Mouse (Mus musculus): ENCODE measurements around the gene Hsdl1. TPM values are rescaled to one million over a fixed set of nuclear protein-coding genes. Genes with fewer than 3 reads are reported as not detected.

Hsdl1 gene
- polyA plus RNA-seq, 1 experiment from 2014 or later: 40.4 TPM

- H3K36me3 ChIP-seq (ENCODE audit: control insufficient read depth, insufficient read depth, low read length): no peaks in the 10 kb centered on the region
- no peak for DNase-seq (ENCODE audit: low spot score)
- no peaks in the 10 kb centered on the region for H3K9me3 ChIP-seq (ENCODE audit: control insufficient read depth, low read length)
- H3K27ac ChIP-seq (ENCODE audit: low read depth, low read length): no peak overlapping the region
- H3K9ac ChIP-seq (ENCODE audit: low read depth, low read length): no peak overlapping the region
- no peak overlapping the region for H3K4me2 ChIP-seq
- WGBS: 66% methylated on average over 14 of the region's 14 CpGs
- no peaks in the 10 kb centered on the region for H3K27me3 ChIP-seq (replicated peaks; ENCODE audit: control insufficient read depth, insufficient read depth, low read length)
- no peak for ATAC-seq (replicated peaks; ENCODE audit: low FRiP score)
- no peak overlapping the region for H3K4me3 ChIP-seq (ENCODE audit: low read depth, low read length)
- H3K4me1 ChIP-seq (replicated peaks; ENCODE audit: control insufficient read depth, insufficient read depth, low read length): peaks cover 7% of the 10 kb centered on the region; the same call in 1 of the 2 replicates
Measured at GRCm38 (mm10) chr8:119590348-119590747, 15.4 kb upstream of the Hsdl1 start.

GRCm38 (mm10) chr8:119588844-119589243, 13.9 kb upstream of the Hsdl1 start:
- peaks cover 7% of the 10 kb centered on the region; the same call in 1 of the 2 replicates for H3K4me1 ChIP-seq (replicated peaks; ENCODE audit: control insufficient read depth, insufficient read depth, low read length)
- 37% methylated on average over 10 of the region's 10 CpGs for WGBS
- no peaks in the 10 kb centered on the region for H3K9me3 ChIP-seq (ENCODE audit: control insufficient read depth, low read length)
- ATAC-seq (replicated peaks; ENCODE audit: low FRiP score) (no peak), DNase-seq (ENCODE audit: low spot score) (no peak)
- H3K27ac ChIP-seq (ENCODE audit: low read depth, low read length): no peak overlapping the region
- H3K4me3 ChIP-seq (ENCODE audit: low read depth, low read length): no peak overlapping the region
- H3K36me3 ChIP-seq (ENCODE audit: control insufficient read depth, insufficient read depth, low read length): no peaks in the 10 kb centered on the region
- no peak overlapping the region for H3K9ac ChIP-seq (ENCODE audit: low read depth, low read length)
- no peak overlapping the region for H3K4me2 ChIP-seq
- H3K27me3 ChIP-seq (replicated peaks; ENCODE audit: control insufficient read depth, insufficient read depth, low read length): no peaks in the 10 kb centered on the region

GRCm38 (mm10) chr8:119588321-119588720, 13.3 kb upstream of the Hsdl1 start:
- Histone ChIP-seq H3K9ac (ENCODE audit: low read depth, low read length) (no peak overlapping the region), H3K4me1 (replicated peaks; ENCODE audit: control insufficient read depth, insufficient read depth, low read length) (peaks cover 7% of the 10 kb centered on the region; the same call in 1 of the 2 replicates), H3K9me3 (ENCODE audit: control insufficient read depth, low read length) (no peaks in the 10 kb centered on the region), H3K27ac (ENCODE audit: low read depth, low read length) (no peak overlapping the region), H3K27me3 (replicated peaks; ENCODE audit: control insufficient read depth, insufficient read depth, low read length) (no peaks in the 10 kb centered on the region), H3K4me2 (no peak overlapping the region), H3K36me3 (ENCODE audit: control insufficient read depth, insufficient read depth, low read length) (no peaks in the 10 kb centered on the region), H3K4me3 (ENCODE audit: low read depth, low read length) (no peak overlapping the region)
- ATAC-seq (replicated peaks; ENCODE audit: low FRiP score) (no peak), DNase-seq (ENCODE audit: low spot score) (no peak)
- WGBS: 73% methylated on average over 4 of the region's 4 CpGs

- Histone ChIP-seq H3K4me1 (replicated peaks; ENCODE audit: control insufficient read depth, insufficient read depth, low read length) (peaks cover 19% of the 10 kb centered on the region), H3K4me2 (peak overlapping the region; percentile 61), H3K9me3 (ENCODE audit: control insufficient read depth, low read length) (no peaks in the 10 kb centered on the region), H3K36me3 (ENCODE audit: control insufficient read depth, insufficient read depth, low read length) (no peaks in the 10 kb centered on the region), H3K27me3 (replicated peaks; ENCODE audit: control insufficient read depth, insufficient read depth, low read length) (no peaks in the 10 kb centered on the region), H3K9ac (ENCODE audit: low read depth, low read length) (0 out of 2 replicates have a peak overlapping the region, but pooled peaks have one; percentile 17), H3K4me3 (ENCODE audit: low read depth, low read length) (peak overlapping the region; percentile 31), H3K27ac (ENCODE audit: low read depth, low read length) (no peak overlapping the region)
- DNase-seq (ENCODE audit: low spot score) (no peak), ATAC-seq (replicated peaks; ENCODE audit: low FRiP score) (0 out of 2 replicates have a peak, but pooled peaks have one; percentile 37)
- WGBS: 26% methylated on average over 24 of the region's 24 CpGs
Measured at GRCm38 (mm10) chr8:119585901-119586300, 10.9 kb upstream of the Hsdl1 start.

GRCm38 (mm10) chr8:119580441-119581161, 5.6 kb upstream of the Hsdl1 start:
- H3K27ac ChIP-seq (ENCODE audit: low read depth, low read length): peak overlapping the region; percentile 68
- no peaks in the 10 kb centered on the region for H3K36me3 ChIP-seq (ENCODE audit: control insufficient read depth, insufficient read depth, low read length)
- peaks cover 30% of the 10 kb centered on the region for H3K4me1 ChIP-seq (replicated peaks; ENCODE audit: control insufficient read depth, insufficient read depth, low read length)
- H3K9me3 ChIP-seq (ENCODE audit: control insufficient read depth, low read length): no peaks in the 10 kb centered on the region
- peak overlapping the region; percentile 43 for H3K4me2 ChIP-seq
- H3K27me3 ChIP-seq (replicated peaks; ENCODE audit: control insufficient read depth, insufficient read depth, low read length): no peaks in the 10 kb centered on the region
- H3K4me3 ChIP-seq (ENCODE audit: low read depth, low read length): no peak overlapping the region
- DNase-seq (ENCODE audit: low spot score) (no peak), ATAC-seq (replicated peaks; ENCODE audit: low FRiP score) (peak; percentile 83)
- peak overlapping the region; percentile 0; the same call in 1 of the 2 replicates for H3K9ac ChIP-seq (ENCODE audit: low read depth, low read length)
- 55% methylated on average over 5 of the region's 5 CpGs for WGBS

GRCm38 (mm10) chr8:119579096-119579495, 4.1 kb upstream of the Hsdl1 start:
- H3K27ac ChIP-seq (ENCODE audit: low read depth, low read length): no peak overlapping the region
- no peaks in the 10 kb centered on the region for H3K36me3 ChIP-seq (ENCODE audit: control insufficient read depth, insufficient read depth, low read length)
- H3K9me3 ChIP-seq (ENCODE audit: control insufficient read depth, low read length): no peaks in the 10 kb centered on the region
- DNase-seq (ENCODE audit: low spot score) (no peak), ATAC-seq (replicated peaks; ENCODE audit: low FRiP score) (no peak)
- no peaks in the 10 kb centered on the region for H3K27me3 ChIP-seq (replicated peaks; ENCODE audit: control insufficient read depth, insufficient read depth, low read length)
- no peak overlapping the region for H3K4me3 ChIP-seq (ENCODE audit: low read depth, low read length)
- peaks cover 32% of the 10 kb centered on the region for H3K4me1 ChIP-seq (replicated peaks; ENCODE audit: control insufficient read depth, insufficient read depth, low read length)
- WGBS: 49% methylated on average over 13 of the region's 13 CpGs
- H3K4me2 ChIP-seq: no peak overlapping the region
- H3K9ac ChIP-seq (ENCODE audit: low read depth, low read length): no peak overlapping the region

GRCm38 (mm10) chr8:119575366-119575726, 363 bp upstream of the Hsdl1 start:
- H3K4me1 ChIP-seq (replicated peaks; ENCODE audit: control insufficient read depth, insufficient read depth, low read length): peaks cover 34% of the 10 kb centered on the region
- WGBS: 1% methylated on average over 16 of the region's 16 CpGs

GRCm38 (mm10) chr8:119572411-119572810, 2.6 kb downstream of the Hsdl1 start:
- Histone ChIP-seq H3K9ac (ENCODE audit: low read depth, low read length) (no peak overlapping the region), H3K36me3 (ENCODE audit: control insufficient read depth, insufficient read depth, low read length) (no peaks in the 10 kb centered on the region), H3K4me1 (replicated peaks; ENCODE audit: control insufficient read depth, insufficient read depth, low read length) (peaks cover 22% of the 10 kb centered on the region), H3K27ac (ENCODE audit: low read depth, low read length) (no peak overlapping the region), H3K4me2 (no peak overlapping the region), H3K4me3 (ENCODE audit: low read depth, low read length) (no peak overlapping the region), H3K27me3 (replicated peaks; ENCODE audit: control insufficient read depth, insufficient read depth, low read length) (no peaks in the 10 kb centered on the region), H3K9me3 (ENCODE audit: control insufficient read depth, low read length) (no peaks in the 10 kb centered on the region)
- 73% methylated on average over 4 of the region's 4 CpGs for WGBS
- DNase-seq (ENCODE audit: low spot score) (no peak), ATAC-seq (replicated peaks; ENCODE audit: low FRiP score) (no peak)

More at GRCm38 (mm10) chr8:119575366-119575726, 363 bp upstream of the Hsdl1 start:
- H3K27ac ChIP-seq (ENCODE audit: low read depth, low read length): no peak overlapping the region
- no peaks in the 10 kb centered on the region for H3K36me3 ChIP-seq (ENCODE audit: control insufficient read depth, insufficient read depth, low read length)
- DNase-seq (ENCODE audit: low spot score) (no peak), ATAC-seq (replicated peaks; ENCODE audit: low FRiP score) (no peak)
- no peaks in the 10 kb centered on the region for H3K27me3 ChIP-seq (replicated peaks; ENCODE audit: control insufficient read depth, insufficient read depth, low read length)
- H3K4me3 ChIP-seq (ENCODE audit: low read depth, low read length): peak overlapping the region; percentile 88
- H3K9me3 ChIP-seq (ENCODE audit: control insufficient read depth, low read length): no peaks in the 10 kb centered on the region
- peak overlapping the region; percentile 99 for H3K4me2 ChIP-seq
- H3K9ac ChIP-seq (ENCODE audit: low read depth, low read length): peak overlapping the region; percentile 82

GRCm38 (mm10) chr8:119571135-119571534, 3.8 kb downstream of the Hsdl1 start:
- no peaks in the 10 kb centered on the region for H3K9me3 ChIP-seq (ENCODE audit: control insufficient read depth, low read length)
- WGBS: 64% methylated on average over 6 of the region's 6 CpGs
- DNase-seq (ENCODE audit: low spot score) (no peak), ATAC-seq (replicated peaks; ENCODE audit: low FRiP score) (no peak)
- no peak overlapping the region for H3K27ac ChIP-seq (ENCODE audit: low read depth, low read length)
- peaks cover 1% of the 10 kb centered on the region; the same call in 1 of the 2 replicates for H3K36me3 ChIP-seq (ENCODE audit: control insufficient read depth, insufficient read depth, low read length)
- no peak overlapping the region for H3K4me3 ChIP-seq (ENCODE audit: low read depth, low read length)
- no peak overlapping the region for H3K4me2 ChIP-seq
- H3K9ac ChIP-seq (ENCODE audit: low read depth, low read length): no peak overlapping the region
- H3K27me3 ChIP-seq (replicated peaks; ENCODE audit: control insufficient read depth, insufficient read depth, low read length): no peaks in the 10 kb centered on the region
- H3K4me1 ChIP-seq (replicated peaks; ENCODE audit: control insufficient read depth, insufficient read depth, low read length): peaks cover 22% of the 10 kb centered on the region
